Mouse (Mus musculus) neural tube, embryonic 10.5 days (tissue): ENCODE results near the gene Ddx5.
"Not testable (repeated sequence)": the region's sequence is repeated elsewhere in the genome, so short reads cannot be mapped to it uniquely, and the experiment has no call there.

ENCODE experiments used
- DNase-seq: peaks from one replicate; pipeline ENCODE4 v3.0.0-alpha.2; 2017; ENCODE audit warnings: low spot score; ENCODE audit errors: extremely low spot score

The Ddx5 gene

GRCm38 (mm10) chr11:106762139-106762799, 26.7 kb downstream of the Ddx5 start:
- DNase-seq, result no peak

GRCm38 (mm10) chr11:106760511-106760910, 28.5 kb downstream of the Ddx5 start:
- DNase-seq, result no peak

GRCm38 (mm10) chr11:106759028-106759427, 30.0 kb downstream of the Ddx5 start:
- no peak for DNase-seq

DNA sequence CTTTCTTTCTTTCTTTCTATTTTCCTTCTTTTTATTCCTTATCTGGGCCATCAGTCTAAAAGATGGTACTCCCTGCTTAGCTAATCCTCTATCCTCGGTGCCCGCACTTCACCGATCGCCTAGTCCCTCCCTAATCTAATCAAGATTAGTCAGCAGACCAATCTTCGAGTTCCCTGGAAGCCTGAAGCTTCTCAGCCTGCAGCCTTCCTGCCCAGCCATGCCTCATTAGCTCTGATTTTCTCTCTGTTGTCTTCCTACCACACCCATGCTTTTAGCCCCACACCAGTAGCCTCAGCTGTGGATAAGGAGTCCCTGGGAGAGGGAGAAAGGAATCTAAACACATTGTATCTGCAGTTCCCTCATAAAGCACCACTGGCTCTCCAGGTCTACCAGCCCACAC, 33.4 kb downstream of the Ddx5 start:
- no peak for DNase-seq

DNA sequence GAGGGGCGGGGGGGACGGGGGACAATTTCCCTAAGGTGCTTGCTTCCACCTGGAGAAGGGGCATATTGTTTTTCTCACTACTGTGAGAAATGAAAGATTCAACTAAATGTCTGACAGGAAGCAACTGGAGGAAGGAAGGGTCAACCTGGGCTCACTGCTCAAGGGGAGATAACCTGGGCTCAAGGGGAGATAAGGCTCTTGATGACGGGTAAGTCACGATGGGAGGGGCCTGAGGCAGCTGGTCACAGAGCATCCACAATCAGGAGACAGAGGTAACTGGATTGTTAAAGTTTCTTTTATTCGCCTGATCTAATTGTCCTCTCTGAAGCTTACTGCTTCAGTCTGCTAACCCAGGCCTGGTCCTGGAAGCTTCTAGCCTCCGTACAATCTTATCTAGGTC, 35.7 kb downstream of the Ddx5 start:
- DNase-seq, result no peak

DNA sequence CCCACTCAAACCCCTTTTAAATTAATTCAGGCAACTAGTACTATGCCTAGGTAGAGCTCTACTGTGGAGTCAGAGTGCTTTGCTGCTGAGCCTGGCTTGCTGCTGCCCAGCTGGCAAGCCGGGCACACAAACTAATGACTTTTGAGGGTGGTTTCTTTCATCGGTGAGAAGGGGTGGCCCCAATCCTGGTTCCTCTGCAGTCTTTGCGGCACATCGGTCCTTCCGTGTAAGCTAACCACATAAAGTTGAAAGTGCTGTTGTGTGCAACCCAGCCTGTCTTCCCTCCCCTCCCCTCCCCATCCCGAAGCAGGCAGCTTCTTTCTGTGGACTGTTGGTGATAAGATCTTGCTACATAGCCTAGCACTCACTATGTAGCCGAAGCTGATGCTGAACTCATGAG, 36.9 kb downstream of the Ddx5 start:
- DNase-seq, result no peak

DNA sequence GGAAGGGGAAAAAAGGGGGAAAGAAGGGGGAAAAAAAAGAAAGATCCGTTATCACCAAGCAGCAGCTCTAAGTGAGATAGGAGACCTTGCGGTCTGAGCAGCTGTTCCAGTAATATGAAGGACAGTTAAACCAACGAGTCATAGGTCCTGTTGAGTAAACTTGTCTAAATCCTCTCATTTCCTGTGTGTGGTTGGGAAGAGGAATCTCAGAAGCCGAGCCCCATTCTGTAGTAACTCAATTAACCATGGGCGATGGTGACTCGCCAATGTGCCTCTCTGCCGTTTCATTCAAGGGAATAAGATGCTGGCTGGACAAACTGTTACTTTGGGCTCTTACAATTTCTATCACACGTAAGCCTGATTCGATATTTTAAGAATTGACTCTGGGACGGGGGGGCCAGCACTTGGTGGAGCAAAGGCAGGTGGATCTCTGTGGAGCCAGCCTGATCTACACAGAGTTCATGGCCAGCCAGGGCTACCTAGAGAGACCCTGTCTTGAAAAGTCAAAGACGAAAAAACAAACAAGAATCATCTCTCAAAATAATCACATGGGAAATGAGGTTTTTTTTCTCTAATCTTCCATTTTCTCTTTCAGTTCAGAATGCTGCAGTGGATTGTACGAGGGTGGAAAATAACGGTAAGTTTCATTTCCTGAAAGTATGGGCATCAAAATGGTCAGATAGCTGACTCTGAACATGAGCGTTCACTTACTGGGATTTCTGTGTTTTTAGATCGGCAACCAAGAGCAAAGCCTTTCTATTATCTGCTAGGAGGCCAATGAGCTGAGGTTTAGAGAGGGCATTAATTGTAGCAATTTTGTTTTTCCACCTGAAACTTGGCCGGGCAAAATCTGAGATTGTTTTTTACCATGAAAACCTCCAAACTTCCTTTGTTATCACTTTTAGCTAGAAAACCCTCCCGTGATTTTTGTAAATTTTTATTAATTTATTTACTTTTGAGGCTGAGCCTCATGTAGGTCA, 37.7 kb downstream of the Ddx5 start, which contains the start of gene Milr1:
TSS of gene Milr1 (plus strand) at position 188 of the 980 bp plus-strand sequence.
- no peak for DNase-seq

- no peak for DNase-seq
Measured at GRCm38 (mm10) chr11:106750121-106750751, 38.7 kb downstream of the Ddx5 start, which contains the start of gene Pecam1. Gene Pecam1 (minus strand): TSS chr11:106750628.

- DNase-seq, result not testable (repeated sequence)
Measured at GRCm38 (mm10) chr11:106749557-106750120, 39.3 kb downstream of the Ddx5 start.

GRCm38 (mm10) chr11:106744949-106745348, 44.0 kb downstream of the Ddx5 start:
- no peak for DNase-seq

DNA sequence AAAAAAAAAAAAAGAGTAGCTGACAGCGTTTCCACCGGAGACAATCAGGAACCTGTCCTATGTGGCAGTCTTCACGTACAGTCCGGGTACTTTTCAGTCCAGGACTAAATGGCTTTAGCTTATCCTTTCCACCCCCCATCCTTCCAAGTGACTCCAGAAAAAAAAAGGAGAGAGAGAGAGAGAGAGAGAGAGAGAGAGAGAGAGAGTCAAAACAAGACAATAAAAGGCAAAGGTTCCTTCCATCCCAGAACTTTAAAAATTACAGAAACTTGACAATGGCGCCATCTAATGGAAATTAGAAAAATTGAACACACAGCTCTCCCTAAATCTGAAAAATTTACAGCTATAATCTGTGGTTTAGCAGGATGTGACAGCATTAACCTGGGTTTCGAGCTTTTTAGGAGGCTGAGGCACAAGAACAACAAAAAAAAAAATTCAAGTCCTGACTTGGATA, 46.6 kb downstream of the Ddx5 start:
- no peak for DNase-seq

DNA sequence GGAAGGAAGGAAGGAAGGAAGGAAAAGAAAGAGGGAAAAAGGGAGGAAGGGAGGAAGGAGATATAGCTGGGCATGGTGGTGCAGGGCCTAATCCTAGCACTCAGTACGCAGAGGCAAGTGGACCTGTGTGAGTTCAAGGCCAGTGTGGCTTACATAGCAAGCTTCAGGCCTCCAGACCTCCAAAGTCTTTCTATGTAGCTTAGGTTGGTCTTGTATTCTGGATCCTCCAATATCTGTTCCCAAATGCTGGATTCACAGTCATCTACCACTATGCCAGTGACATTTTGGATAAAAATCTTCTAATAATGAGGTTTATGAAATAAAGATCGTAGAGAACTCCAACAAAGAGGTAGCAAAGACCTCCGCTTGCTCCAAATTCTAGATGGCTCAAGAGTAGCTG, 47.2 kb downstream of the Ddx5 start:
- no peak for DNase-seq

- DNase-seq, result peak; percentile 41
Measured at GRCm38 (mm10) chr11:106741232-106741631, 47.8 kb downstream of the Ddx5 start.

DNA sequence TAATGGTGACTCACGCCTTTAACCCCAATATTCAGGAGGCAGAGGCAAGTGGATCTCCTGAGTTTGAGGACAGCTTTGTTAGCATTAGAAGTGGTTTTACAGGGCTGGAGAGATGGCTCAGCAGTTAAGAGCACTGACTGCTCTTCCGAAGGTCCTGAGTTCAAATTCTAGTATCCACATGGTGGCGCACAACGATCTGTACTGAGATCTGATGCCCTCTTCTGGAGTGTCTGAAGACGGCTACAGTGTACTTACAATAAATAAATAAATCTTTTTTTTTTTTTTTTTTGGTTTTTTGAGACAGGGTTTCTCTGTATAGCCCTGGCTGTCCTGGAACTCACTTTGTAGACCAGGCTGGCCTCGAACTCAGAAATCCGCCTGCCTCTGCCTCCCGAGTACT, 48.3 kb downstream of the Ddx5 start:
- DNase-seq, result not testable (repeated sequence)

DNA sequence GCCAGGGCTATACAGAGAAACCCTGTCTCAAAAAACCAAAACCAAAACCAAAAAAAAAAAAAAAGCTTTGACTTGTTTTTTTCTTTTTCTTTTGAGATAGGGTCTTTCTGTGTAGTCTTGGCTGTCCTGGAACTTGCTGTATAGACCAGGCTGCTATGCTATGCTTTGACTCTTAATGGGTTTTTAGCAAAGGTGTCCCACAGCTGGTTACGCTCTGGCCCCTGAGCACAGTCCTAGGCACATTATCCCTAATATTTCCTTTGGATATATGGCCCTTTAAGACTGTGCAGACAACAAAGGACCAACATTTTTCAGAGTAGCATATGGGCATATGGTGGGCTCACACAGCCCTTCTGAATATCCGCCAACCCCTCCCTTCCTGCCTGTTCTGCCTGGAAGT, 49.9 kb downstream of the Ddx5 start:
- DNase-seq, result no peak

DNA sequence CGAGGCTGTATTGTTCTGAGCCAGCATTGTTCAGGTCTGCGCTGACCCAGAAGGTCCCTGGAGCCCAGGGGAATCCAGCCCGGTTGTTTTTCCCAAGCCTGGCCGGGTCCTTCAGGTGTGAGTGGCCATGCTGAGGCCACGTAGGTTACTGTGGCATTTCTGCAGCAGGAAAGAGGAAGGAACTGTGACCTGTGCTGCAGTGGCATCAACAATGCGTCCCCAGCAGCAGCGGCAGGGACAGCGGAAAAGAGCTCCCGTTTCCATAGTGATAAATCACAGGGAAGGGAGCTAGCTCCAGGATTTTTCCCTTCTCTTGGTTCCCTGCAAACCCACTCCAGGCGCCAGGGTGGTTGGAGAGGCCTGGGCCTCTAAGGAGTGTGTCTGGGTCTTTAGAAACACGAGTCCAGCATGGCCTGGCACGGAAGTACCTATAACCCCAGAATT, 51.8 kb downstream of the Ddx5 start:
- DNase-seq, result no peak

DNA sequence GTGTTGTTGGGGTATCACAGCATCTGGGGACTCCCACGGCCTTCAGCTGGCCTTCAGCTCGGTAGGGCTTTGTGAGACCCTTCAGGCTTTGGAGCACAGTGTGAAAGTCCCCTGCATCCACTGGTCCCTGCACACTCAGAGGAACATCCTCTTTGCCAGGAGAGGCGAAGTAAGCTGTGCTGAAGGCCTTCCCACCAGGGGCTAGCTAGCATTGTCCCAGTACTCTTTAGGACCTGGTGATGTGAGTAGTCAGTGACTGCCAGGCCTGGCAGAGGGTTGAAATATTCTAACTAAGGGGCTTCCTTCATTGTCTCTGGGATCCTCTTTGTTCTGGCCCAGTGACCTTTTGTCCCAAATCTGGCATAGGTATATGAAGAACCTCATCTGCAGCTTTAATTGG, 52.4 kb downstream of the Ddx5 start:
- DNase-seq, result no peak

GRCm38 (mm10) chr11:106730714-106731113, 58.3 kb downstream of the Ddx5 start:
- no peak for DNase-seq
